Mouse (Mus musculus): ENCODE measurements around the gene Dapl1.

Gene Dapl1

DNA sequence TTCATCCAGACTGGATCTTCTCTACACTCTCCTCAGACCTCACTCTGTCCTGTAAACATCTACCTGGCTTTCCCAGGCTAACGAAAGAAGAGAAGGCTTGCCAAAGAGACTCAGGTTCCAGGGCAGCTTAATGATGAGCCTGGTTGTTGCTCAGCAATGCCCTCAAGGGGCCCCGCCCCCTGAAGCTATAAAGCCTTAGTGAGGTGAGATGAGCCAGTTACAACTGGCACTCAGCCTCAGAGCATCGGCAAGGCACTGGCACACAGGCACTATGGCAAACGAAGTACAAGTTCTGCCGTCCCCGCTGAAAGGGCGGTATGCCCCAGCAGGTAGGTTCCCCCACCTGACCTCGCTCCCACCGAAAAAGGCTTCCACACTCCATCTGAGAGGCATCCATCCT, at the start of gene Dapl1:
Dapl1 (plus strand) TSS at position 216 of the 400 bp plus-strand sequence.
- DNase-seq (ENCODE audit: low spot score in 2 of 2), result peak in 1 of 2 experiments; percentile 10

DNA sequence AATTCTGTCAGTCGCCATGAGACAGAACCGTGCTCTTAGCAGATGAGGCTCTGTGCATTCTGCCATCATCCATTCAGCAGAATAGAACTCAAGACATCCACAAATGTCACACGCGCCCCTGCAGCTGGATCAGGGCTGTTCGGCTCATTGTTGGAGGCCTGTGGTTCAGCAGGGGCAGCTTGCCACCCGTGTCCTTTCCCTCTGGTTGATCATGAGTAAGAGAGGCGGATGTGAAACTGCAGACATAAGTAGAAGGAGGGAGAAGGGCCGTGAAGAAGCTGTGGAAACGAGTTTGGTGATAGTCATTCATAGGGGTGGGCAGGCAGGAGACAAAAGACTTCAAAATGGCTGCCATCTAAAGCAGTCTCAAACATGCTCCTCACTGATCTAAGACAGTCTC, 49.6 kb upstream of the Dapl1 start:
- DNase-seq (ENCODE audit: low spot score in 2 of 2), result no peak

DNA sequence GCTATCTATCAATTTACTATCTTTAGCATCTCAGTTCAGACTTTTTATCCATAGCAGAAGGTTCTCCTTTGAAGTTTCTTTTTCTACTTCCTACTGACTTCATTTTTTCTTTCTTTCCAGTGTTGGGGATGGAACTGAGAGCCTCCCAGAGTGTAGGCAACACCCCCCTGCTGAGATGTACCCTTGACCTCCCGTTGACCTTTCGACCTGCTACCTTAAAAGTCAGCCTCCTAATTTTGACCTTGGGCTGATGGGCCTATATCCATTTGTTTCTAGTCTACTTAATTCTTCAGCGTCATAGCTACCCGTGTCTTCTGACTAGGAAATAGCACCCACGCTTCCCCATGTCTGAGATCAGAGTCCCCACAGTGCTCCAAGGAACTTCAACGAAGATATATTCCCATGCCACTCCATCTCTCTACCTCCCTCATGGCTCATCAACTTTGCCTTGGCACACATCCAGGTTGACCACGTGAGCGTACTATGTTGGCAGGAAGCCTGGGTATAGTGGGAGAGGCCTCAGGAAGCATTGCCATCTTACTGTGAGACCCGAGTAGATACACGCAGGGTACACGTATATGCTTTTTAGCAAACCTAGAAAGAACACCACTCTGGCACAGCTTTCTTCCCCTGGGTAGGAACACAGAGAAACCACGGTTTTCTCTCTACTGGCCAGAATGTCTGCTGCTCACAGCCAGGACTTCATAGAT, 46.6 kb upstream of the Dapl1 start:
- peak; percentile 70 to 75 for DNase-seq (ENCODE audit: low spot score in 2 of 2)

DNA sequence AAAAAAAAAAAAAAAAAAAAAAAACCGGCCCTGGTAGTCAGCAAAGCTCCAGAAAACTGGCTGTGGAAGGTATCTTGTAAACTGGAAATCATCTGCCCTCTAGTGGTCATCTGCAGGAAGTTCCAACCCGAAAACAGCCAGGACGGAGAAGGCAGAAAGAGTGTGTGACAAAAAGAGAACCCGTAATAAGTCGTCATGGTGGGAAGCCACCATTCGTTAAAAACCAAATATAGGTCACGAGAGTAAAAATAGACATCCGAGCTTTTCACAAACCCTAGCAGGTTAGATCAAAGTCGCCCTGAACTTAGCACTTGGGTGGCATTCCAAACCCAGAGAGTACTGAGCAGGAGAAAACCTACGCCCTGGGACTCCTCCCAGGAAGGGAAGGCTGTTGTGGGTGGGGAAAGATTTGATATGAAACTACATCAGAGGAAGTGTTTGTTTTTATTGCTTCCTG, 45.9 kb upstream of the Dapl1 start:
- DNase-seq (ENCODE audit: low spot score in 2 of 2), result peak; percentile 42 to 68

DNA sequence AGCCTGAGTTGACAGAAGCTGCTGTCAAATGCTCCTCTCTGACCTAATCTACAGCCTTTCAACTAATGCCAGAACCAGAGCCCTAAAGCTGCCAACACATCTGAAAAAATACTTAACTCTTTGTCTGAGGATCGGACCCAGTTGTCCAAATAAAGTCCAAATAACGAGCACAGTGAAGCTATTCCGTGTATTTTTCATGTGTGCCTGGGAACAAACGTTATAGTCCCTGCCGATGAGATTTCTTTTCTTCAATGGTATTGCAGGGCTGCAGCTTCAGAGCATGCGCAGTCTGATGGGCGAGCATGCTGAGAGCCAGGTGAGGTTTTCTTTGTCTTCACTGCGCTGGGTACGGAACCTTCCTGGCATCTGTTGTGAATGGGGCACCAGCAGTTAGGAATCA, 44.6 kb upstream of the Dapl1 start:
- DNase-seq (ENCODE audit: low spot score in 2 of 2), result no peak

DNA sequence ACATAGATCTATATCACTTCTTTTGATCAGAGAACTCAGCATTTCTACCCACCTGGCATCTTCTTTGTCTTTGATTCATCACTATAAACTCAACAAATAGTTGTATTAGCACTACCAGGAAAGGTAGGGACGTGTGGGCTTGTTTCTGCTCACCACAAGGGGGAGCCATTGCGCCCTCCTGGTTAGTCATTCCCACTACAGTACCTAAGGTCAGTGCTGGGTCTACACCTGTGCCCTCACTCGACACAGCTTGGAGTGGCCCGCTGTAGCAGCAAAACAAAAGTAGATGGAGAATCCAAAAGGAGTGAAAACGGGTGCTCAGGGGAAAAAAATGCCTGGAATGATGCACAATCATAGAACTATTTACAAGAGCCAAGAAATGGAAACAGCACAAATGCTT, 44.0 kb upstream of the Dapl1 start:
- peak in 1 of 2 experiments; percentile 41 for DNase-seq (ENCODE audit: low spot score in 2 of 2)

DNA sequence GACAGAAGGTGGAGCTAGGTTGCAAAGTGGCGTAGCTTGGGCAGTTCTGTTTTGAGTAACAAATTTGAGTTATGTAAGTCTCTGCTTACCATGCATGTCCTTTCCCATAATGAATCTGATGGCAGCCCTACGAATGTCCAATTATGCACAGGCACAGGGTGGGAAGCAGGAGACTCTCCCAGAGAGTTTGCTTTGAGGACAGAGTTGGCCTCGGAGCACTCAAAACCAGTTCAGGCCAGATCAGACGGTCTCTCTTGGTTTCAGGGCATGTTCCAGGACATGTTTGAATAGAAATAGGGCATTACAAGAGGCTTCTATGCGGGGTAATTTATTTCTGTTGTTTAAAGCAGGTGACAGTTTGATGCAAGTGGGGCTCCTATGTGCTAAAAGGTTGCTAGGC, 42.8 kb upstream of the Dapl1 start:
- DNase-seq (ENCODE audit: low spot score in 2 of 2), result no peak

DNA sequence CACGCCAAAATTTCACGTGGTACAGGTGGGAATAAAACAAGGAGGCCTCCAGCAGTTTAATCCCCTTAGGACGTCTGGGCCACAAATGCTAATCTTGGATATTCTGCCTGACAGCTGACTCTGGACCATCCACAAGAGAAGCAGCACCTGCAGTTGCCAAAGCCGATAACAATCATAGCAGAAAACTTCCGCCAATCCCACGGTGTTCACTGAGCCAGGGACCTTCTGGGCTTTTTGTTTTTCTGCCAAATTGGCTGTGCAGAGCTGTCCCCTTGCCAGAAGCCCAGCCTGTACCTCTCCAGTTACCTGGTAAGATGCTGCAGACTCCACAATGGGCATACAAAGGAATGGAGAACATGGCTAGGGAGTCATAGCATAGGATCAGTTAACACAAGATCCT, 37.8 kb upstream of the Dapl1 start:
- no peak for DNase-seq (ENCODE audit: low spot score in 2 of 2)

DNA sequence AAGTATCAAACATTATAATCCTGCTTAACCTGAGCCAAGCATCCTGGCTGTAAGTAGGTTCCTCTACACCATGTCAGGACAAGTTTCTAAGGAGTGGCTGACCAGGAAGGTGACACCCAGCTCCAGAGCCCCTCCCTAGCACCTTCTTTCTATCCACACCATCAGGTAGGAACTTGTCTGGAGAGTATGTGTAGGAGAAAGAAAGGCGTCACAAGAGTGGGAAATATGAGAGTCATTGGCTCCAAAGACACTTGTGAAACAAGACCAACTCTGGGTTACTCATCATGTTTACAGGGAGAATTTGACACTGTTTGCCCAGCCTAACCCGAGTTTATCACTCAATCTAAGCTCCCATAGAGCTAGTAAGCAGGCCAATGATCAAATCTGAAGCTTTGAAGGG, 36.7 kb upstream of the Dapl1 start:
- DNase-seq (ENCODE audit: low spot score in 2 of 2), result no peak

DNA sequence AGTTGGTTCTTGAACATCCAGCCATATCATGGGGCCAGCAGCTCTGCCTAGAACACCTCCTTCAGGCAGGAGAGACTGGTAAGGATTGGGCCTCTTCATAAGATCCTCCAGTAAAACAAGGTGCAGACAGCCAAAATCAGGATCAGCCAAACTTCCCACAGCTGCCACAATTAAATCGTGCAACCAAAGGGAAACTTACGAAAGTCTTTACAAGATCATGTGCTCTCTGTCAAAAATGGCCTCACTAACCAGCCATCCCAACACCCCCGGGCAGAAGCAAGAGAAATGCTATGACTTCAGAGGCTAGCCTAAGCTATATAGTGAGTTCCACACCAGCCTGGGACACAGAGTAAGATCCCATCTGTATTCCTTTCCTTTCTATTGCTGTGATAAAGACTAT, 35.9 kb upstream of the Dapl1 start:
- no peak for DNase-seq (ENCODE audit: low spot score in 2 of 2)

DNA sequence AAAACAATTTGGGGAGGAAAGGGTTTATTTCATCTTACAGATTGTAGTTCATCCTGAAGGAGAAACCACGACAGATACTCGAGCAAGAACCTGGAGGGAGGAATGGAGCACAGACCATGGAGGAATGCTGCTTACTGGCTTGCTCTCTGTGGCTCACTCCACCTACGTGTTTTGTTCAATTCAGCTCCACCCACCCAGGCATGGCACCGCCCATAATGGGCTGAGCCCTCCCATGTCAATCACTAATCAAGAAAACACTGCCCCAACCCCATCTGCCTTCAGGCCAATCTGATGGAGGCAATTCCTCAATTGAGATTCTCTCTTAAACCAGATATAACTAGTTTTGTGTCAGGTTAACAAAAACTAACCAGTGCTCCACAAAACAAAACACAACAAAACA, 35.5 kb upstream of the Dapl1 start:
- DNase-seq (ENCODE audit: low spot score in 2 of 2), result no peak

DNA sequence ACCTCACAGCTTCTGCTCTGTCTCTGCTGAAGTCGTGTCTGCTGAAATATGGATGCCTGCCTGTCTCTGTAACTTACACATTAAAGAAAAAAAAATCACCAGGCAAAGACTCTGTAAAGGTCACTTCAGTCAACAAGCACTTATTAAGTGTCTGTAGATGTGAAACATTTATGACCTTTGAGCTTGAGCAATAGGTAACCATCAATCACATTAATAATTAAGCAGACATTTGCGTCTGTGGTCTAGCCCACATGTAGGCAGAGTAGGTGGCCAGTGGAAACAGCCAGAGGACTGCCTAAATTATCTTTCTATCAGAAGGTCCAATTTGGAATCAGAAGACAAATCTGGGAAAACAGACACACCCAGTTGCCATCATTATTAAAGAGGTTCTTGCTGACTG, 32.8 kb upstream of the Dapl1 start:
- no peak for DNase-seq (ENCODE audit: low spot score in 2 of 2)

DNA sequence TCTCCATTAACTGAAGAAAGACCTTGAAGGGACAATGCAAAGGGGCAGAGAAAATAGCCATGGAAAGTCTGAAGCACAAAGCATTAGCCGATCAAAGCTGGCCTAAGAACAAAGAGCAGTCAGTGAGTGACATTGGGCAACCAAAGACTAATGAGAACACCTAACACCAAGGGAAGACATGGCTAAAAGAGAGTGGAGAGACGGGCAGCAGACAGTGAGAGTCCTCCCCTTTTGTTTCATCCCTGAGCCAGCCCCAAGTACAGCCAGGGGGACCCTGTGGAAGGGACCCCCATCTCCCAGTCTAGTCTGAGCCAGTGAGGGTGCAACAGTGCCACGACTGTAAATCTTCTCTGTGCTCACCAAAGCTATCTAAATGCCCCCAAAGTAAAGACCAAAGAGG, 32.4 kb upstream of the Dapl1 start:
- DNase-seq (ENCODE audit: low spot score in 2 of 2), result no peak

DNA sequence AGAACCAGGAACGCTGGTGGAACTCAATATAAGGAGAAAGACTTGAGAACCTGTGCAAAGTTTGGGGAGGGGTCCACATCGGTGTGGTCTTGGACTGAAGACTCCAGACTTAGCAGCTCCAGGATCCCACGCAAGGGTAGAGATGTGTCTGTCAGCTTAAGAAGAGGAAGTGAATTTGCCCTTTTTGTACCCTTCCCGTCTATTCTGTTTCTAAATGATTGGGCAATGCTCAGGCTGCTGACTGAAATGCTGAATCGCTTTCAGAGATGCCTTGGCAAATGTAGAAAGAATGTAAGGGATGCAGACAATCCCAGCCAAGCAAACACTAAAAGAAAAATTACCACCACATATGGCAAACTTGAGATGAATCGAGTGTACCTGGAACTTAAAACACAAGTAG, 22.4 kb upstream of the Dapl1 start:
- DNase-seq (ENCODE audit: low spot score in 2 of 2), result no peak

DNA sequence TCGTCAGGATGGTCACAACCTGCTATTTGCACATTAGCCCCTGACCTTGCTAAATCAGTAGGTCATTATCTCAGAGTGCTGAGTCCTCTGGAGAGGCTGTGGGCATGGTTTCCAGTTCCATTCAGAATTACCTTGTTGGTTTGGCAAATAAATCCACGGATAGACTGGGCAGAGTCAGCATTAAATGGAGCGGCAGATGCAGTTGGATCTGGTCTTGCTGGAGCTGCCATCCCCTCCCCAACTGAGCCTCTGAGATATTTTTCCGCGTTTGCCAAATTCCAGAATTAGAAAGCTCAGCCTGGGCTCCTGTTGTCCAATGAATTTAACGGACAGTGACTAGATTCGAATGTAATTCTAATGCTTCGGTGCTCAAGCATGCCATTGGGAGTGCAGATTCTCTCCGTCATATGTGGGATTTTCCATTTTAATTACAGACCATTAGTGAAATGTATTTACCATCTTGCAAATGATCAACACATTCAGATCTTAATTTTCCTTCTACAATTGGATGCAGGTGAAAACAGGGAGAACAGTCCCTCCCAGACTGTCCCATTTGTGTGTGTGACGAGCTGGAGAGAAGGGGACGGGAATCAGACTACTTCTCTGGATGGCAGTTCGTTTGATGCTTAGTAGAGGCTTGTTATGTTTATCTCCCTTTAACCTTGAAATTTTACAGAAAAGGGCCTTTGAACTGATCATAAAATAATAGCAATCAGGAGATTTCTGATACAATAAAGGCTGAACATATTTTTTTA, 20.8 kb upstream of the Dapl1 start:
- DNase-seq (ENCODE audit: low spot score in 2 of 2), result no peak

DNA sequence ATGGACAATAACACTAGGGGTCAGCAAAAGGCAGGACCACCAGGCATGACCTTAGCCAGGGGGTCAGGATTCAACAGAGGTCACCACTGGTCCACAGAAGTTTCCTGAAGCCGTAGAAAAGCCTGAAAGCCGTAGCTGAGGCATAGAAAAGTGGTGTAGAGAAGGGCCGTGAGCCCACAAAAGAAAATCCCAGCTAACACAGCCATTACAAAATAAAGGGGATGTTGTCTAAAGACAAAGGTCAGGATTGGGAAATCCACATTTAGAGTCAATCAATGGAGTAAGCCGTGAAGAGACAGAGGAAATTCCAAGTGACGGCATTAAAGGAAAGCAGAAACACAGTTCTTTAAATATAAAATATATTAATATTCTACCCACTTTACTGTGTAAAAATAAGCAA, 18.8 kb upstream of the Dapl1 start:
- DNase-seq (ENCODE audit: low spot score in 2 of 2), result no peak

DNA sequence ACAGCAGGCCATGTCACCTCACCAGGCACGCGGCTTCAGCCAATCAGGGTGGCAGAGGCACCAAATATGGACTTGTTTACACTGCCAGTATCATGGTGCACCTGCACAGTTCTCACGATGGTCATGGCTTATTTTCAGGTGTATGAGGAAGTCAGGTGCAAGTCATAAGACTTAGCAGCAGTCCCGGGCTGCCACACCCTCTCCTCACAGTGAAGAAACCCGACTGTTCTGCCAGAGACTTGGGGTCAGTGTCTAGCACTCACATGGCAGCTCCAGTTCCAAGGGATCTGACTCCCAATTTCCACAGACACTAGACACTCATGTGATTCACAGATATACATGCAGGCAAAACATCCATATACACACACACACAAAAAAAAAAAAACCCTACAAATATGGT, 18.1 kb upstream of the Dapl1 start:
- no peak for DNase-seq (ENCODE audit: low spot score in 2 of 2)

DNA sequence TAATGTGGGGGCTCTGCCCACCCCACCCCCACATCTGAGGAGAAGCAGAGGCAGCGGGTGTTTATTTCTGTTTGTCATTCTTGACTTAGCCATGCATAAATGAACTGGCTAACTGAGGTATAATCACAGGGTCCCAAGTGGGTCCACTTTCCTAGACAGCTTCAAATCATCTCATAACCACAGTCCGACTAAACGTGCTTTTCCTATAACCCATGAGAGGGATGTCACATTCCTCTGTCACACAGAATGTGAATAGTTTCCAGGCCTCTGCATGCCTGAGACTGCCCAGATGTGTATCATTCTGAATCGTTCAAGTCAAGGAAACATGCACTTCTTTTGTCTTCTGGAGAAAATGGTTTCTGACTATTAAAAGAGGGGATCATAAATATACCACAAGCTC, 17.4 kb upstream of the Dapl1 start:
- no peak for DNase-seq (ENCODE audit: low spot score in 2 of 2)

DNA sequence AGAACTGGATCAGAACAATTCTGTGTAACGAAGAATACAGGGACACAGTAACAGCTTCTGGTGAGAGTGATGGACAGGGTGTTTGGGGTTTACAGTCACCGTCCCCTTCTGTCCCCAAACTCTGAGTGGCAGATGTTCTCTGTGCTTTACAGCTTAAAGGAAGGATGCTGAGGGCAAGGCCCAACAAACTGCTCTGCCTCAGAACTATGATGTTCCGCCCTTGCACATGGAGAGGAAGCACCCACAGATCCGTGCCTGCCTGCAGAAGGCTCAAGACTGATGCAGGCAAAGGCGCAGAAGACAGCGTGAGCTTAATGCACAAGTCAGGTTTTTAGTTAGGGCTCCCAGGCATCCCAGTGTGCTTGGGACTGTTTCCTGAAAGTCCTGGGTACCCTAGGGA, 16.5 kb upstream of the Dapl1 start:
- no peak for DNase-seq (ENCODE audit: low spot score in 2 of 2)

DNA sequence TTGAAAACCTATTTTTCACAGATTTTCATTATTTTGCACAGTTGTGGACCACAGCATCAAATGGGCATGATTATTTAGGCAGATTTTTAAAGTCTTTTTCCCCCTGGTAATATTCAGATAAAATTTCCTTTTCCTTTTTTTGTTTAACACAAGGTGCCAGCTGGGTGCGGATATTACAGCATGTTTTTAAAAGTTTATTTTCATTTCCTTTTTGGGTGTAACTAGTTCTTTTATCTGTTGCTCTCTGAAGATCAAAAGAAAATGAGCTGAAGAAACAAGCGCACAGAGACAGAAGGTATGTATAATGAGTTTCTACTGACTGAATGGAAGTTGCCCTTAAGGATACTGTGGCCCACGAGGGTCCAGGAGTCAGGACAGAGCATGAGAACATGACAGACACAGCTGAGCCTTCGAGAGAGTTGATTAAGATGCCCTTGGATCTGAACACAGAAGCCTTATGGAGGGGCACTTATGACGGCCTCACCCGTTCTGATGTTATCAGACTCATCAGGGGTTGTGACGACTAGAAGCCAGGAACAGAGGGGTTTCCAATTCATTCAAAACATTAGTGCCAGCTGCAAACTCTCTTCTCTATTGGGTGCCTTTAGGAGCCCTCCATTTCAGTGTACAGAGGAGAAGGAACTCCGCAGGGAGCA, 14.7 kb upstream of the Dapl1 start:
- DNase-seq (ENCODE audit: low spot score in 2 of 2), result no peak

DNA sequence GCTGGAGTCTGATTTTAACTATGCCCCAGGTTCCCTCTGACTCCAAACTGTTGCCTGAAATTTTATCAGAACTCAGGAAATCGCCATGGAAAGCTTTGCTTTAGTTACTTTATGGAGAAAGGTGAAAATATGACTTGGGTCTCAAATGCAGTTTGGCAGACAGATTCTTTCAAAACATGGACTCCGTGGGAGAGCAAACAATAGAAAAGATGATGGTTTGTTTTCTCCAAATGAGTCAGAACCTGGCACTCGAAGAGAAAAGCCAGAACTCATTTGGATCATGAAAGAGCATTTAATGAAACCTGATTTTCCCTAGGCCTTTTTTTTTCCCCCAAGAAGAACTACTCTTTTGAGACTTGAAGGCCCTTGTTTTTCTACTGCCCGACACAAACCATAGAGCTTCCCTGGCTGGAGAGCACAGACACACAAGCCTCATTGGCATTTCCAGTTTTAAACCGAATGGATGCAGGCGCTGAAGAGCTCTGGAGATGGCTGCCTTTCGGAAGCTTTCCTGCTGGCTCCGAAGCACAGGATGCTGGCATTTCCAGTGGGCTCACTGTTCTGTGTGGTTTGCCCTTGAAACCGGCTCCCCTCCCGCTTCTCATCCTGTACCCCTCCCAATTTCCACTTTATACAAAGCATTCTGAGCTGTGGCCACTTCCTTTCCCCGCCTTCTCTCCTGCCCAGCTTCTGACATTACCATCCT, 14.0 kb upstream of the Dapl1 start:
- no peak for DNase-seq (ENCODE audit: low spot score in 2 of 2)
